In genomic region chr15:78172256-78172898, GRCm38 (mm10) we compare ENCODE assay signal across 8 mouse cellular contexts. TPM values are rescaled to one million over a fixed set of nuclear protein-coding genes. Genes with fewer than 3 reads are reported as not detected.
A peak's percentile ranks its signal among the peaks of the same experiment; 100 is the strongest.
DNase-seq lines count a peak whose midpoint lies in the region; ATAC-seq lines count a peak whose summit lies in the region.

No protein-coding gene starts in this region.

- no peak overlapping the region for H3K9ac ChIP-seq in heart, embryonic 12.5 days
- H3K9ac ChIP-seq in embryonic facial prominence, embryonic 14.5 days (ENCODE audit: low read depth, low read length) = no peak overlapping the region
- H3K9ac ChIP-seq in liver, embryonic 13.5 days = peak overlapping the region; percentile 84; the same call in 1 of the 2 replicates

- peak overlapping the region; percentile 90; the same call in 1 of the 2 replicates for H3K4me2 ChIP-seq in heart, embryonic 12.5 days
- peak overlapping the region; percentile 93; the same call in 1 of the 2 replicates for H3K4me2 ChIP-seq in embryonic facial prominence, embryonic 14.5 days (ENCODE audit: low read depth, low read length)
- H3K4me2 ChIP-seq in liver, embryonic 13.5 days = peak overlapping the region; percentile 96

- no peak for ATAC-seq in heart, embryonic 12.5 days (ENCODE audit: insufficient number of reproducible peaks, low FRiP score)
- ATAC-seq in embryonic facial prominence, embryonic 14.5 days (ENCODE audit: low read depth) = no peak
- no peak for ATAC-seq in liver, embryonic 13.5 days (ENCODE audit: low read depth)

- peaks cover 17% of the 10 kb centered on the region for H3K4me1 ChIP-seq in heart, embryonic 12.5 days (replicated peaks)
- peaks cover 13% of the 10 kb centered on the region for H3K4me1 ChIP-seq in embryonic facial prominence, embryonic 14.5 days (ENCODE audit: control insufficient read depth, insufficient read depth, low read length)
- H3K4me1 ChIP-seq in liver, embryonic 13.5 days (replicated peaks) = peaks cover 32% of the 10 kb centered on the region

- H3K9me3 ChIP-seq in heart, embryonic 12.5 days (replicated peaks) = no peaks in the 10 kb centered on the region
- H3K9me3 ChIP-seq in embryonic facial prominence, embryonic 14.5 days (ENCODE audit: control insufficient read depth, low read length) = no peaks in the 10 kb centered on the region
- no peaks in the 10 kb centered on the region for H3K9me3 ChIP-seq in liver, embryonic 13.5 days (replicated peaks)

- H3K4me3 ChIP-seq in heart, embryonic 12.5 days = no peak overlapping the region; the same call in 1 of the 2 replicates
- no peak overlapping the region for H3K4me3 ChIP-seq in embryonic facial prominence, embryonic 14.5 days (ENCODE audit: low read depth, low read length)
- peak overlapping the region; percentile 80 for H3K4me3 ChIP-seq in liver, embryonic 13.5 days (replicated peaks)

- 0 out of 2 replicates have a peak, but pooled peaks cover 5% of the 10 kb centered on the region for H3K27me3 ChIP-seq in heart, embryonic 12.5 days (replicated peaks)
- H3K27me3 ChIP-seq in embryonic facial prominence, embryonic 14.5 days (replicated peaks; ENCODE audit: control insufficient read depth, insufficient read depth, low read length) = no peaks in the 10 kb centered on the region
- no peaks in the 10 kb centered on the region for H3K27me3 ChIP-seq in liver, embryonic 13.5 days

- H3K27ac ChIP-seq in heart, embryonic 12.5 days (ENCODE audit: poor library complexity, severe bottlenecking) = no peak overlapping the region
- no peak overlapping the region for H3K27ac ChIP-seq in embryonic facial prominence, embryonic 14.5 days (replicated peaks; ENCODE audit: low read depth, low read length)
- no peak overlapping the region for H3K27ac ChIP-seq in liver, embryonic 13.5 days

- no peak for DNase-seq in heart, postnatal 25 days (ENCODE audit: low spot score)
- peak; percentile 66 for DNase-seq in CD4-positive helper T cell, adult 2 months (ENCODE audit: low read depth, low spot score)
- DNase-seq in embryonic facial prominence, embryonic 14.5 days (ENCODE audit: low spot score) = no peak
- no peak for DNase-seq in liver, embryonic 13.5 days
- DNase-seq in thymus, postnatal 14 days = peak; percentile 66
- DNase-seq in gastrocnemius, adult 8-10 months (ENCODE audit: low spot score in 2 of 2) = no peak
- DNase-seq in lung, postnatal 25 days (ENCODE audit: low spot score) = no peak

- H3K36me3 ChIP-seq in heart, embryonic 12.5 days = peaks cover 3% of the 10 kb centered on the region
- H3K36me3 ChIP-seq in embryonic facial prominence, embryonic 14.5 days (ENCODE audit: control insufficient read depth, insufficient read depth, low read length) = 0 out of 2 replicates have a peak, but pooled peaks cover 5% of the 10 kb centered on the region
- no peaks in the 10 kb centered on the region for H3K36me3 ChIP-seq in liver, embryonic 13.5 days

- WGBS in heart, embryonic 12.5 days = 68% methylated on average over 11 of the region's 11 CpGs
- WGBS in embryonic facial prominence, embryonic 14.5 days = 78% methylated on average over 11 of the region's 11 CpGs
- WGBS in liver, embryonic 13.5 days (ENCODE audit: insufficient replicate concordance) = 60% methylated on average over 11 of the region's 11 CpGs

- intact Hi-C loops in heart, postnatal 25 days (cut with DNase I) = loop anchor here (10.0 kb wide), 1 partner anchor 252 kb away; the partner anchor contains the start of gene Kctd17

RNA-seq across cellular contexts. Expression of gene Ift27, which starts 1.5 kb away (rescaled TPM):
- 34.4 and 38.0 TPM in 2 replicates for polyA plus RNA-seq in heart, embryonic 12.5 days (2016; fragmentation: Nextera tagmentation; extraction: Ambion mirVana)
- 10 to 100 TPM; 10.2 to 11.2 TPM for total RNA-seq in heart, postnatal 25 days (2021)
- 84.7 and 96.6 TPM in 2 replicates for polyA plus RNA-seq in embryonic facial prominence, embryonic 14.5 days (2014; fragmentation: Nextera tagmentation; extraction: Ambion mirVana)
- polyA plus RNA-seq in liver, embryonic 13.5 days (2015; fragmentation: Nextera tagmentation; extraction: Ambion mirVana) = 45.7 and 45.9 TPM in 2 replicates
- 10 to 100 TPM in 3 of 4 experiments, 1 to 10 TPM in 1; 9.0 to 16.1 (median 12.5) TPM for total RNA-seq in gastrocnemius, adult 8-10 months (2022)

RNA-seq across cellular contexts. Expression of gene Pvalb, which starts 33.8 kb away (rescaled TPM):
- 0.21 and 0.49 TPM in 2 replicates for polyA plus RNA-seq in heart, embryonic 12.5 days (2016; fragmentation: Nextera tagmentation; extraction: Ambion mirVana)
- under 1 TPM; 0.64 to 0.91 TPM for total RNA-seq in heart, postnatal 25 days (2021)
- polyA plus RNA-seq in embryonic facial prominence, embryonic 14.5 days (2014; fragmentation: Nextera tagmentation; extraction: Ambion mirVana) = 2.5 and 3.4 TPM in 2 replicates
- not detected in 2 replicates for polyA plus RNA-seq in liver, embryonic 13.5 days (2015; fragmentation: Nextera tagmentation; extraction: Ambion mirVana)
- over 10,000 TPM; 12,380 to 17,080 (median 15,669) TPM for total RNA-seq in gastrocnemius, adult 8-10 months (2022)

RNA-seq across cellular contexts. Expression of gene Cacng2, which starts 52.5 kb away (rescaled TPM):
- not detected in 2 replicates for polyA plus RNA-seq in heart, embryonic 12.5 days (2016; fragmentation: Nextera tagmentation; extraction: Ambion mirVana)
- not detected for total RNA-seq in heart, postnatal 25 days (2021)
- 0.13 and 0.14 TPM in 2 replicates for polyA plus RNA-seq in embryonic facial prominence, embryonic 14.5 days (2014; fragmentation: Nextera tagmentation; extraction: Ambion mirVana)
- not detected in 2 replicates for polyA plus RNA-seq in liver, embryonic 13.5 days (2015; fragmentation: Nextera tagmentation; extraction: Ambion mirVana)
- not detected for total RNA-seq in gastrocnemius, adult 8-10 months (2022)

Comparison
In these comparisons a context has a peak if more than half of its experiments do, and no peak if none do; other contexts are left out.
1. DNase-seq: peak in CD4-positive helper T cell, adult 2 months (single experiment) and thymus, postnatal 14 days (single experiment); none in heart, postnatal 25 days (single experiment), embryonic facial prominence, embryonic 14.5 days (single experiment), liver, embryonic 13.5 days (single experiment), gastrocnemius, adult 8-10 months (0 of 2) and lung, postnatal 25 days (single experiment).
2. Peak in every context shown above with its lines, with median percentiles within 50 percentile points of each other: H3K4me2 ChIP-seq.